Mouse (Mus musculus): Measurements from ENCODE around the gene Cyp2w1. TPM values are rescaled to one million over a fixed set of nuclear protein-coding genes. Genes with fewer than 3 reads are reported as not detected.

Cyp2w1 gene
- total and polyA plus RNA-seq, 3 experiments, result not detected

DNA sequence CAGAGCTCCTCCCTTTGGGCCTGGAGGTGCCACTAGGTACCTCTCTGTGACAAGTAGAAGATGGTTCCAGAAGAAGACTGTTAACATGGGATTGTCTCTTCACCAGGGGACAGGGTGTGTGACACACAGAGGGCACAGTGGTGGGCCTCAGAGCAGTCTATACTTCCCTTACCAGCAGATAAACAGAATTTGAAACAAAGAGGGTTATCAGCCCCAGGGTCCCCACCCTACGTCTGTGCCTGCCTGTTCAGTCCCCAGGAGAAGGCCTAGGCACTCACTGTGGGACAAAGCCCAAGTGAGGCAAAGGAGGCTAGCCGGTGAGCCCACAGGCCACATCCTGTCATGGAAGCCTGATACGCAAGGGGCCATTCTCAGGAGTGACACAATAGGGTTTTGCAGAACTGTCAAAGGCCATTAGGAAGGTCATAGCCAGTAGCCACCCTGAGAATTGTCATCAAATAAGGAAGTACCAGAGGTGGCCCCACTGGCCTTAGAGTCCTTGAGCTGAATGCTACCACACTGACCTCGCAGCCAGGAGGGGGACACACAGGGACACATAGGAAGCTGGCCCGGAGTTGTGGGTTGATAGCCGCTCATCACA lies 52.5 kb downstream of the Cyp2w1 start, which contains the start of gene C130050O18Rik:
Gene C130050O18Rik, plus strand, starts transcription at position 480 of the 601 bp plus-strand sequence.
- peak within 1 kb of the TSS; percentile 88 for H3K27ac ChIP-seq

GRCm38 (mm10) chr5:139405478-139405877 lies 53.1 kb downstream of the Cyp2w1 start:
- no peak for DNase-seq
- H3K79me2 ChIP-seq (replicated peaks; ENCODE audit: control insufficient read depth, insufficient read depth, low read length), result 0 out of 2 replicates have a peak, but pooled peaks cover 2% of the 10 kb centered on the region
- no peak for TF ChIP-seq CTCF (IDR thresholded peaks at IDR 0.05)
- TF ChIP-seq EP300 (IDR thresholded peaks at IDR 0.05; ENCODE audit: insufficient read depth, low read depth, low read length), result no peak
- peaks cover 3% of the 10 kb centered on the region; the same call in 1 of the 2 replicates for H3K36me3 ChIP-seq (ENCODE audit: control insufficient read depth, insufficient read depth, low read length)
- H3K27ac ChIP-seq, result peak overlapping the region; percentile 88
- H3K4me3 ChIP-seq, result peak overlapping the region; percentile 41
- 70% methylated on average over 7 of the region's 7 CpGs for WGBS
- H3K9ac ChIP-seq (ENCODE audit: low read depth, low read length), result peak overlapping the region; percentile 67
- H3K27me3 ChIP-seq (ENCODE audit: control insufficient read depth, insufficient read depth, low read length), result no peaks in the 10 kb centered on the region
- H3K4me1 ChIP-seq (ENCODE audit: control insufficient read depth, insufficient read depth, low read length), result peaks cover 30% of the 10 kb centered on the region
- intact Hi-C loops (cut with DNase I), result loop anchor here (5.0 kb wide), 1 partner anchor 57 kb away; the partner anchor contains the start of gene 3110082I17Rik

More for the DNA sequence above, 52.5 kb downstream of the Cyp2w1 start, which contains the start of gene C130050O18Rik:
- no peak for TF ChIP-seq POLR2A (IDR thresholded peaks at IDR 0.05; ENCODE audit: insufficient read depth, low read depth, low read length)
- no peak for TF ChIP-seq EP300 (IDR thresholded peaks at IDR 0.05; ENCODE audit: insufficient read depth, low read depth, low read length)
- TF ChIP-seq CTCF (IDR thresholded peaks at IDR 0.05), result no peak
- DNase-seq, result peak in 1 of 2 experiments; percentile 52
- H3K9ac ChIP-seq (ENCODE audit: low read depth, low read length), result peak within 1 kb of the TSS; percentile 67
- peaks cover 3% of the 10 kb centered on the region; the same call in 1 of the 2 replicates for H3K36me3 ChIP-seq (ENCODE audit: control insufficient read depth, insufficient read depth, low read length)
- 68% methylated on average over 6 of the region's 6 CpGs for WGBS
- intact Hi-C loops (cut with DNase I), result loop anchor here (5.0 kb wide), 1 partner anchor 57 kb away; the partner anchor contains the start of gene 3110082I17Rik
- H3K79me2 ChIP-seq (replicated peaks; ENCODE audit: control insufficient read depth, insufficient read depth, low read length), result 0 out of 2 replicates have a peak, but pooled peaks cover 2% of the 10 kb centered on the region
- peaks cover 26% of the 10 kb centered on the region for H3K4me1 ChIP-seq (ENCODE audit: control insufficient read depth, insufficient read depth, low read length)
- no peaks in the 10 kb centered on the region for H3K27me3 ChIP-seq (ENCODE audit: control insufficient read depth, insufficient read depth, low read length)
- H3K4me3 ChIP-seq, result peak within 1 kb of the TSS; percentile 41

DNA sequence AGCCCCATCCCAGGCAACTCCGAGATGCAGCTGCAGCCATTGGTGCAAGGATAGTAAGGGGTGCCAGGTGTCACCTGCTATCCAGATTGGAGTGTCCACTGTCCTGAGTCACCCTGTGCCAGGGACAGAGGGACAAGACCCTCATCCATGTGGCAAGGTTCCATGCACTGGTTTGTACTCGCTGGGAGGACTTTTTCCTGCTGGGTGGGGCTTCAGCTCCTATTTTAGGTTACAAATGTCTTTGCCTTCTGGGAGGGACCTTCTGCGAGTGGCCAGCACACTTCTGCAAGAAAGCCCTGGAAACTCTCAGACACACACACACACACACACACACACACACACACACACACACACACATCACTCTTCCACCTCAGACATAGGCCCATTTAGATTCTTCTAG lies 53.5 kb downstream of the Cyp2w1 start:
- TF ChIP-seq POLR2A (IDR thresholded peaks at IDR 0.05; ENCODE audit: insufficient read depth, low read depth, low read length) (peak; percentile 72), EP300 (IDR thresholded peaks at IDR 0.05; ENCODE audit: insufficient read depth, low read depth, low read length) (0 out of 2 replicates have a peak, but pooled peaks have one; percentile 45), CTCF (IDR thresholded peaks at IDR 0.05) (no peak)
- peak; percentile 69 to 71 for DNase-seq
- peaks cover 31% of the 10 kb centered on the region for H3K4me1 ChIP-seq (ENCODE audit: control insufficient read depth, insufficient read depth, low read length)
- no peaks in the 10 kb centered on the region for H3K27me3 ChIP-seq (ENCODE audit: control insufficient read depth, insufficient read depth, low read length)
- 27% methylated on average over 3 of the region's 3 CpGs for WGBS
- intact Hi-C loops (cut with DNase I), result loop anchor here (5.0 kb wide), 1 partner anchor 56 kb away; the partner anchor contains the start of gene 3110082I17Rik
- peak overlapping the region; percentile 88 for H3K27ac ChIP-seq
- peak overlapping the region; percentile 41 for H3K4me3 ChIP-seq
- peak overlapping the region; percentile 67 for H3K9ac ChIP-seq (ENCODE audit: low read depth, low read length)
- peaks cover 3% of the 10 kb centered on the region; the same call in 1 of the 2 replicates for H3K36me3 ChIP-seq (ENCODE audit: control insufficient read depth, insufficient read depth, low read length)
- 0 out of 2 replicates have a peak, but pooled peaks cover 2% of the 10 kb centered on the region for H3K79me2 ChIP-seq (replicated peaks; ENCODE audit: control insufficient read depth, insufficient read depth, low read length)

Small RNA genes lying within 50 kb of the gene (microRNA-seq; reads per million reads assigned to microRNA genes)
- gene Mir339, result 109 to 233 reads per million in 2 experiments

Other genes with a start within 250 kb of the Cyp2w1 start
- gene Prkar1b, start 202.6 kb upstream of the Cyp2w1 start, total RNA-seq (2021), result 1 to 10 TPM; 1.4 to 1.5 TPM
- 2.0 and 2.8 TPM in 2 replicates for gene Prkar1b, start 202.6 kb upstream of the Cyp2w1 start, polyA plus RNA-seq (2012; rRNA removed)
- gene Dnaaf5, start 202.4 kb upstream of the Cyp2w1 start, total RNA-seq (2021), result 10 to 100 TPM; 16.1 to 16.7 TPM
- gene Dnaaf5, start 202.4 kb upstream of the Cyp2w1 start, polyA plus RNA-seq (2012; rRNA removed), result 12.1 and 12.2 TPM in 2 replicates
- gene Sun1, start 152.0 kb upstream of the Cyp2w1 start, total RNA-seq (2021), result 10 to 100 TPM; 45.9 to 50.3 TPM
- 34.1 and 50.8 TPM in 2 replicates for gene Sun1, start 152.0 kb upstream of the Cyp2w1 start, polyA plus RNA-seq (2012; rRNA removed)
- 10 to 100 TPM; 38.2 to 45.4 TPM for gene Get4, start 100.3 kb upstream of the Cyp2w1 start, total RNA-seq (2021)
- gene Get4, start 100.3 kb upstream of the Cyp2w1 start, polyA plus RNA-seq (2012; rRNA removed), result 57.3 and 59.6 TPM in 2 replicates
- 1 to 10 TPM; 1.5 to 1.7 TPM for gene Adap1, start 27.0 kb upstream of the Cyp2w1 start, total RNA-seq (2021)
- gene Adap1, start 27.0 kb upstream of the Cyp2w1 start, polyA plus RNA-seq (2012; rRNA removed), result 2.7 and 2.8 TPM in 2 replicates
- gene Cox19, start 1.2 kb upstream of the Cyp2w1 start, total RNA-seq (2021), result 10 to 100 TPM; 82.8 to 94.8 TPM
- 110 and 112 TPM in 2 replicates for gene Cox19, start 1.2 kb upstream of the Cyp2w1 start, polyA plus RNA-seq (2012; rRNA removed)
- 10 to 100 TPM; 42.9 to 56.6 TPM for gene Gpr146, start 25.1 kb downstream of the Cyp2w1 start, total RNA-seq (2021)
- gene Gpr146, start 25.1 kb downstream of the Cyp2w1 start, polyA plus RNA-seq (2012; rRNA removed), result 62.4 and 77.0 TPM in 2 replicates
- gene C130050O18Rik, start 52.7 kb downstream of the Cyp2w1 start, total RNA-seq (2021), result 1 to 10 TPM in 1 of 2 experiments, under 1 TPM in 1; 0.68 to 1.1 TPM
- gene C130050O18Rik, start 52.7 kb downstream of the Cyp2w1 start, polyA plus RNA-seq (2012; rRNA removed), result 0.98 and 1.1 TPM in 2 replicates
- 1 to 10 TPM; 1.4 to 1.5 TPM for gene Gper1, start 70.5 kb downstream of the Cyp2w1 start, total RNA-seq (2021)
- 2.0 and 4.9 TPM in 2 replicates for gene Gper1, start 70.5 kb downstream of the Cyp2w1 start, polyA plus RNA-seq (2012; rRNA removed)
- gene 3110082I17Rik, start 107.9 kb downstream of the Cyp2w1 start, total RNA-seq (2021), result 1 to 10 TPM; 4.9 to 5.6 TPM
- 5.4 and 5.7 TPM in 2 replicates for gene 3110082I17Rik, start 107.9 kb downstream of the Cyp2w1 start, polyA plus RNA-seq (2012; rRNA removed)
- 10 to 100 TPM; 14.0 to 16.7 TPM for gene Zfand2a, start 131.9 kb downstream of the Cyp2w1 start, total RNA-seq (2021)
- 12.0 and 17.6 TPM in 2 replicates for gene Zfand2a, start 131.9 kb downstream of the Cyp2w1 start, polyA plus RNA-seq (2012; rRNA removed)
- not detected for gene Uncx, start 190.9 kb downstream of the Cyp2w1 start, total RNA-seq (2021)
- gene Uncx, start 190.9 kb downstream of the Cyp2w1 start, polyA plus RNA-seq (2012; rRNA removed), result not detected in 2 replicates

Measured in heart, adult 2 months (tissue).